8 mouse cellular contexts compared by ENCODE assay signal in genomic region chr17:87745926-87746888, GRCm38 (mm10). TPM values are rescaled to one million over a fixed set of nuclear protein-coding genes. Genes with fewer than 3 reads are reported as not detected.
DNase-seq lines count a peak whose midpoint lies in the region; ATAC-seq and TF ChIP-seq lines count a peak whose summit lies in the region.
"Had no signal": no experiment of that assay in that cellular context is flagged by ENCODE, and none has a peak within 500 bp of the region (broad histone marks: within the 10 kb centered on the region; RNA-seq: fewer than 3 reads in every experiment).

No protein-coding gene starts in this region.

- peaks cover 14% of the 10 kb centered on the region; the same call in 1 of the 2 replicates for H3K27me3 ChIP-seq in forebrain, embryonic 15.5 days
- no peaks in the 10 kb centered on the region for H3K27me3 ChIP-seq in hindbrain, postnatal 0 days (ENCODE audit: insufficient read depth, low read length)

- peak; percentile 38 for DNase-seq in T-cell, adult 2 months (ENCODE audit: low spot score)
- peak; percentile 62 for DNase-seq in cerebellum, adult 11 months
- DNase-seq in hindbrain, postnatal 0 days (ENCODE audit: low spot score): peak; percentile 78
- peak; percentile 64 to 79 for DNase-seq in left cerebral cortex, postnatal 25 days (ENCODE audit: low spot score in 2 of 2)
- peak; percentile 69 to 75 for DNase-seq in right cerebral cortex, postnatal 36 days (ENCODE audit: low spot score in 2 of 2)

- H3K27ac ChIP-seq in forebrain, embryonic 15.5 days (replicated peaks): peak overlapping the region; percentile 87
- peak overlapping the region; percentile 82 for H3K27ac ChIP-seq in hindbrain, postnatal 0 days
- H3K27ac ChIP-seq: macrophage had no signal

- peak overlapping the region; percentile 89 for H3K4me2 ChIP-seq in forebrain, embryonic 15.5 days (replicated peaks)
- peak overlapping the region; percentile 84 for H3K4me2 ChIP-seq in hindbrain, postnatal 0 days (ENCODE audit: low read depth, low read length)

- H3K9me3 ChIP-seq in forebrain, embryonic 15.5 days: no peaks in the 10 kb centered on the region
- H3K9me3 ChIP-seq in hindbrain, postnatal 0 days (ENCODE audit: low read length): no peaks in the 10 kb centered on the region

- peak overlapping the region; percentile 63 for H3K9ac ChIP-seq in forebrain, embryonic 15.5 days (replicated peaks)
- H3K9ac ChIP-seq in hindbrain, postnatal 0 days (replicated peaks; ENCODE audit: low read length): peak overlapping the region; percentile 54

- peaks cover 31% of the 10 kb centered on the region for H3K4me1 ChIP-seq in forebrain, embryonic 15.5 days
- H3K4me1 ChIP-seq in hindbrain, postnatal 0 days (ENCODE audit: insufficient read depth, low read length): 0 out of 2 replicates have a peak, but pooled peaks cover 4% of the 10 kb centered on the region

- peak; percentile 48 for TF ChIP-seq CTCF in hindbrain, postnatal 0 days (IDR thresholded peaks at IDR 0.05; ENCODE audit: low read depth)

- intact Hi-C loops in left cerebral cortex, postnatal 25 days (cut with DNase I): loop anchor here (2.0 kb wide), 3 partner anchors 17 to 51 kb away; partner anchors contain the start of gene Kcnk12

- H3K36me3 ChIP-seq in forebrain, embryonic 15.5 days: no peaks in the 10 kb centered on the region
- no peaks in the 10 kb centered on the region for H3K36me3 ChIP-seq in hindbrain, postnatal 0 days (ENCODE audit: insufficient read depth, low read length)

- peak overlapping the region; percentile 56 for H3K4me3 ChIP-seq in forebrain, embryonic 15.5 days
- H3K4me3 ChIP-seq in hindbrain, postnatal 0 days (ENCODE audit: low read length): peak overlapping the region; percentile 49

- ATAC-seq in forebrain, embryonic 15.5 days (replicated peaks): peak; percentile 71
- ATAC-seq in hindbrain, postnatal 0 days: peak; percentile 84
- peak; percentile 80 for ATAC-seq in megakaryocyte progenitor cell, adult 5-6 weeks (replicated peaks; ENCODE audit: poor library complexity)

- WGBS in forebrain, embryonic 15.5 days: 2% methylated on average over 101 of the region's 101 CpGs
- 3% methylated on average over 101 of the region's 101 CpGs for WGBS in hindbrain, postnatal 0 days

RNA-seq across cellular contexts. Expression of gene Kcnk12, which starts 51.6 kb away (rescaled TPM):
- polyA plus RNA-seq in forebrain, embryonic 15.5 days (2015; fragmentation: Nextera tagmentation; extraction: Ambion mirVana): 1.3 and 1.6 TPM in 2 replicates
- 12.8 and 19.5 TPM in 2 replicates for total RNA-seq in hindbrain, postnatal 0 days (2014; rRNA removed)
- polyA plus RNA-seq in hindbrain, postnatal 0 days (2015; fragmentation: Nextera tagmentation; extraction: Ambion mirVana): 2.5 and 2.6 TPM in 2 replicates
- total RNA-seq in left cerebral cortex, postnatal 25 days (2021): 10 to 100 TPM; 29.0 to 31.2 TPM
- 4.0 and 6.8 TPM in 2 replicates for total RNA-seq in megakaryocyte progenitor cell, adult 5-6 weeks (2015)
- total RNA-seq in megakaryocyte progenitor cell, adult 5-6 weeks (2017): 5.6 and 5.9 TPM in 2 replicates
- polyA plus RNA-seq: macrophage had no signal

Comparison
In these comparisons a context has a peak if more than half of its experiments do, and no peak if none do; other contexts are left out.
1. Peak in every context shown above with its lines: DNase-seq, ATAC-seq, H3K4me3 ChIP-seq and H3K27ac ChIP-seq.